Mouse (Mus musculus) limb, embryonic 10.5 days (tissue): ENCODE data around the gene Pigm. TPM values are rescaled to one million over a fixed set of nuclear protein-coding genes. Genes with fewer than 3 reads are reported as not detected.

Experiments used
- DNase-seq: peaks from one replicate; pipeline ENCODE4 v3.0.0-alpha.2; 2017; ENCODE audit warnings: low spot score
- H3K27ac ChIP-seq: fragments of 300-500 bp; sonication (generic); 2 replicates; pipeline ENCODE4 v1.5.1; 2016; ENCODE audit warnings: mild to moderate bottlenecking
- H3K27me3 ChIP-seq: fragments of 300-500 bp; sonication (generic); 2 replicates; pipeline ENCODE4 v1.6.1; 2016; ENCODE audit warnings: low read depth, mild to moderate bottlenecking; ENCODE audit not compliant: poor library complexity, severe bottlenecking
- H3K36me3 ChIP-seq: fragments of 300-500 bp; sonication (generic); 2 replicates; pipeline ENCODE4 v1.6.1; 2016; ENCODE audit warnings: mild to moderate bottlenecking, moderate library complexity
- H3K4me1 ChIP-seq: fragments of 300-500 bp; sonication (generic); 2 replicates; pipeline ENCODE4 v1.6.1; 2016
- H3K4me3 ChIP-seq: fragments of 300-500 bp; sonication (generic); 2 replicates; pipeline ENCODE4 v1.5.1; 2016; ENCODE audit warnings: mild to moderate bottlenecking, moderate library complexity
- H3K9me3 ChIP-seq: fragments of 300-500 bp; sonication (generic); replicated peaks from 2 replicates; pipeline ENCODE4 v1.6.1; 2016; ENCODE audit warnings: mild to moderate bottlenecking
- WGBS: fragments of 180-500 bp; shearing (Covaris S2); methylation state at CpG from one replicate; pipeline ENCODE4 v1.1.7; 2016; 5-methylcytosine and 5-hydroxymethylcytosine counted together
- polyA plus RNA-seq: library from polyadenylated mRNA; unstranded; fragments of >200 nt; fragmentation: Nextera tagmentation; extraction: Ambion mirVana; gene quantifications from 2 replicates; pipeline ENCODE4 v1.2.1, GENCODE M21; 2016

The Pigm gene
- polyA plus RNA-seq, 1 experiment from 2014 or later: 10.5 TPM

DNA sequence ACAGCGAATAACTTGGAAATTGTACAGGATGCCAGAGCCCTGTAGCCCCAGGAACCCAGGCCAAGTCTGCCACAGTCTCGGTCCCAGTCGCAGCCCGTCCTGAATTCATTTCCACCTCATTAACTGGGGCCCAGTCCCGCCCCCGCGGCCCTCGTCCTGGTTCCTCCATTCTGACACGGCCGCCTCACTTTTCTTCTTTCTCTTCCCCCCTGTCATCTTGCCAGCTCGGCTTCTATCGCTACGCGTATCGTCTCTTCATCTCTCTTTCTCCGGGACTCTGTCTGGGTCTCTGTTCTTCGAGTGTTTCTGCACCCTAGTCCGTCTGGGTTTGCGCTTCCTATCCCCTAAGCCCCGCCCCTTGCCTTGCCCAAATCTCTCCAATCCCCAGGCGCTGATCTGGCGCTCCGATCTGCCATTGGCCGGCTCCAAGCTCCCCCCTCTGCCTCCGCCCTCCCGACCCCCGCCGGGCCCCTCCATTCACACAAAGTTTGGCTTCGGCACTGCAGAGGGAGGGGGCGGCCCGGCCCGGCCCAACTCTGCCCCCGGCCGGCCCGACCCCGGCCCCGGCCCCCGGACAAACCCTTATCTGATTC lies 35.5 kb upstream of the Pigm start, which contains the start of gene Kcnj10:
TSS of gene Kcnj10 (plus strand) at position 482 of the 593 bp plus-strand sequence.
- H3K27me3 ChIP-seq: peaks cover 71% of the 10 kb centered on the region
- no peak within 1 kb of the TSS for H3K27ac ChIP-seq
- no peaks in the 10 kb centered on the region for H3K36me3 ChIP-seq
- 1% methylated on average over 38 of the region's 38 CpGs for WGBS
- peak; percentile 79 for DNase-seq
- no peaks in the 10 kb centered on the region for H3K9me3 ChIP-seq
- H3K4me1 ChIP-seq: peaks cover 9% of the 10 kb centered on the region
- peak within 1 kb of the TSS; percentile 50 for H3K4me3 ChIP-seq

DNA sequence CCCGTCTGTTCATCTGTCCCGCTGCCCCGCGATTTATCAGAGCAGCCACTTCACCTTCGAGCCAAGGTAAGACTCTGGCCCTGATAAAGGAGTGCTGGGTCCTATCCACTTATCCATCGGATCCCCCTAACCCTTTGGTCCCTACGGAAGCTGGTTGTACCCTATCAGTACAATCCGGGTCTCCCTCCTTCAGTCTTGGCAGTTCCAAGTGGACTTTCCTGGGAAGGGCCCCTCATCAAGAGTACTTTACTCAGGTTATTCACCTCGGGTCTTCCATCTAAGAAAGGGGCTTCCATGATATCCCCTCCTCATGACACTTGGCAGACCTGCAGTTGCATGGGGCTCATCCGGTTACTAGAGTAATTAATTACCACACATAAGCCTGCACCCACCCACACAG lies 35.0 kb upstream of the Pigm start:
- H3K4me1 ChIP-seq: peaks cover 9% of the 10 kb centered on the region
- WGBS: 22% methylated on average over 10 of the region's 10 CpGs
- H3K27ac ChIP-seq: no peak overlapping the region
- H3K4me3 ChIP-seq: peak overlapping the region; percentile 50
- peaks cover 71% of the 10 kb centered on the region for H3K27me3 ChIP-seq
- no peaks in the 10 kb centered on the region for H3K36me3 ChIP-seq
- DNase-seq: no peak
- H3K9me3 ChIP-seq: no peaks in the 10 kb centered on the region

DNA sequence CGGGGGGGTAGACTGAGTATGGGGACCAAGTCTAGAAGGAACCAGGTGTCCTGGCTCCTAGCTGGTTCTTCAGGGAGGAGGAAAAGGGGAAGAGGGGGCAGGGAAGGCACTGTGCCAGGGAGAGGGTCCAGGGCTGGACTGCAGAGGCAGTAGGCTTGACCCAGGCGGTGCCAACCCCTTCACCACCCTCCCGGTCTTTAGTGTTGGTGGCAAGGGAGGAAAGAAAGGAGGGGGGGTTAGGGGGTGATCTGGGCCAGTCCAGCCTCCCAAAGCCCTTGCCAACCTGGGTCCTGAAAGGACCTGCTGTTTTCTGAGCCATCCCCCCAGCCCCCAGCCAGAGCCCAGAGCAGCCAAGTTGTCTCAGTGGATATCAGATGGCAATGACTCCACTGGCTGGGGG lies 33.6 kb upstream of the Pigm start:
- no peaks in the 10 kb centered on the region for H3K9me3 ChIP-seq
- peaks cover 9% of the 10 kb centered on the region for H3K4me1 ChIP-seq
- no peak overlapping the region for H3K27ac ChIP-seq
- peaks cover 65% of the 10 kb centered on the region for H3K27me3 ChIP-seq
- no peak for DNase-seq
- no peaks in the 10 kb centered on the region for H3K36me3 ChIP-seq
- no peak overlapping the region for H3K4me3 ChIP-seq
- WGBS: 90% methylated on average over 3 of the region's 3 CpGs

DNA sequence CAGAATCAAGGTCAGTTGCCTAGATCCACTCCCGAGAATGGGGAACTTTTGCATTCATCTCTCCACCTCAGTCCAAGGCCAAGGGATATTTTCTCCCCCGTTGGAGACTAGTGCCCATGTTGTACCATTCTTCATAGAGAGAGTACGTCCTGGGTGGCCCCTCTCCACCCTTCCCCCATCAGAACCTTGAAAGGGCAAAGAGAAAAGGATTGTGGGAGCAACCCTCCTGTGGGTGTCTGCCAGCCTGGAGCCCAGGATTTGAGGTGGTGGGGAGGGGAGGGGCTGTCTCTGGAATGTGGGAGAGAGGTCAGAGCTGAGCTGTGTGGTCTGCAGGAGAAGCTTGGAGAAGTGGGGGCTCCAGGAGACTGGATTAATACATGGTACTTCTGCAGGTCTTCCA lies 32.4 kb upstream of the Pigm start:
- peaks cover 9% of the 10 kb centered on the region for H3K4me1 ChIP-seq
- H3K27me3 ChIP-seq: peaks cover 56% of the 10 kb centered on the region
- H3K4me3 ChIP-seq: no peak overlapping the region
- H3K9me3 ChIP-seq: no peaks in the 10 kb centered on the region
- 64% methylated on average over 3 of the region's 3 CpGs for WGBS
- H3K36me3 ChIP-seq: no peaks in the 10 kb centered on the region
- no peak for DNase-seq
- H3K27ac ChIP-seq: no peak overlapping the region

DNA sequence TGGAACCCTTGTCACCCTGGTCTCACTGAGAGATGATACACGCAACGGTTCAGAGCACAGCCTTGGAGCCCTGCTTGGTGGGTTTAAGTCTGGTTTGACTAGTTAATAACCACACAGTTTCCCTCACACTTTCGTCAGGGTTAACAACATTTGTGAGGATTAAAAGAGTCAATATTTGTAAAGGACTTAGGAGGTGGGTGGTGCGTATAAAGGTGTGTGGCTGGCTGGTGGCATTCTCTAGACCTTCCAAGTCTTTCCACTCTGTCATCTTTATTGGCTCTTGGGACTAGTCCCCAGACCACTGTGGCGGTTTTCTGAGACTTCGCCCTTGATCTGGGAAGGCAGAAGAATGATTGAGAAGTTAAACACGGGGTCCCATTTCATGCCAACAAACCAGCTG lies 31.5 kb upstream of the Pigm start:
- no peak overlapping the region for H3K4me3 ChIP-seq
- H3K4me1 ChIP-seq: peaks cover 13% of the 10 kb centered on the region
- no peak overlapping the region for H3K27ac ChIP-seq
- 86% methylated on average over 7 of the region's 7 CpGs for WGBS
- peaks cover 56% of the 10 kb centered on the region for H3K27me3 ChIP-seq
- H3K36me3 ChIP-seq: no peaks in the 10 kb centered on the region
- no peak for DNase-seq
- H3K9me3 ChIP-seq: no peaks in the 10 kb centered on the region

DNA sequence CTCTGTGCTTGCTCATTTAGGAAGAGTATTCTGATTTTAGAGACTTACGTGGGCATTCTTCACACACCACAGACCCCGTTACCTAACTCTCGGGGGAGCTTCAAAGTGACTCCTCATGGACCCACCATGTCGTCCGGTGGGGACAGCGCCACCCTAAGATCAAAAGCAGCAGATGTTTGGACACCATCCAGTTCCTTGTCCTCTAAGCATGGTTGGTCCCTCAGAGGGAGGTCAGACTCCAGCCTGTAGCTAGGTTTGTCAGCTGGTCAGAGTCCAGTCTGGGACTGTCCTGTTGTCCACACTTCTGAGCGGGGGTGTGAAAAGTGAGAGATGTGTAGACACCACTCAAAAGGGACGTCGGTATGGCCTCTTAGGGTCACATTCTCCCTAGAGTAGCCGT lies 29.6 kb upstream of the Pigm start:
- 85% methylated on average over 10 of the region's 10 CpGs for WGBS
- Histone ChIP-seq H3K4me1 (peaks cover 14% of the 10 kb centered on the region), H3K27me3 (peaks cover 56% of the 10 kb centered on the region), H3K27ac (no peak overlapping the region), H3K9me3 (no peaks in the 10 kb centered on the region), H3K4me3 (no peak overlapping the region), H3K36me3 (no peaks in the 10 kb centered on the region)
- DNase-seq: no peak

DNA sequence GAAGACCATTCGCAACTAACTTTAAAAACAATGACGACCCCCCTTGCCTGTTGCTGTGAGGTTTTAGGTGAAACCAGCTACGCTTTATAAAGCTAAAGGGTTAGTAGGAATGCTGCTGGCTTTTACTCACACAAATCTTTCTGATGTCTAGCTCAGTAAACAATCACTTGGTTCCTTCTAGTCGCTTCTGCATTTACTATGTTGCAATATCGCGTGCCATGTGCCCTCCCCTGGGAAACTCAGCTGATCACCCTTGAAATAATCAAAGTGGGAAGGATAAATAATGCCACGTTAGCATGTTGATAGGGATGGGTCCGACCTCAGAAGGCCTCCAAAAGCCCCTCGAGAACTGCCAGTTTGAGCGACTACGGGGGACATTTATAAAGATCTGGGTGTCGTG lies 29.0 kb upstream of the Pigm start:
- Histone ChIP-seq H3K4me1 (peaks cover 14% of the 10 kb centered on the region), H3K9me3 (no peaks in the 10 kb centered on the region), H3K27me3 (peaks cover 54% of the 10 kb centered on the region), H3K27ac (no peak overlapping the region), H3K4me3 (no peak overlapping the region), H3K36me3 (no peaks in the 10 kb centered on the region)
- 92% methylated on average over 12 of the region's 12 CpGs for WGBS
- no peak for DNase-seq

DNA sequence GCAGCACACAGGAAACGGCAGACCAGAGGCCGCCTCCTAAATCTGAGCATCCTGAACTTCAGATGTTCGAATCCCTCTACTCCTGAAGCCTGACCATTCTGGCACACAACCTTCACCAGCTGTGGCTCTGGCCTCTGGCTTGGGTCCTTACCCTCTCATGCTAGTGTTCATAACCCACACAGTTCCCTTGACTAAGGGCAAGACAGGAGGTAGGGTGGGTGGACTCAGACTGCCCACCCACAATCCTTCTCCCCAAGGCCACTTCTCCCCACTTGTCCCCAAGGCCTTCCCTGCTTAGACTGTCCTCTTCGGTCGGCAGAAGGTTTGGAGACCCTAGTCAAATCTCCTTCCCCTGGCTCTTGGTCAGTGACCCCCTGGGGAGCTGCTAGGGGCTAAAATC lies 26.8 kb upstream of the Pigm start:
- Histone ChIP-seq H3K27me3 (peaks cover 49% of the 10 kb centered on the region), H3K27ac (peak overlapping the region; percentile 67; the same call in 1 of the 2 replicates), H3K9me3 (no peaks in the 10 kb centered on the region), H3K4me1 (peaks cover 14% of the 10 kb centered on the region), H3K36me3 (no peaks in the 10 kb centered on the region), H3K4me3 (no peak overlapping the region)
- no peak for DNase-seq
- 59% methylated on average over 5 of the region's 5 CpGs for WGBS

DNA sequence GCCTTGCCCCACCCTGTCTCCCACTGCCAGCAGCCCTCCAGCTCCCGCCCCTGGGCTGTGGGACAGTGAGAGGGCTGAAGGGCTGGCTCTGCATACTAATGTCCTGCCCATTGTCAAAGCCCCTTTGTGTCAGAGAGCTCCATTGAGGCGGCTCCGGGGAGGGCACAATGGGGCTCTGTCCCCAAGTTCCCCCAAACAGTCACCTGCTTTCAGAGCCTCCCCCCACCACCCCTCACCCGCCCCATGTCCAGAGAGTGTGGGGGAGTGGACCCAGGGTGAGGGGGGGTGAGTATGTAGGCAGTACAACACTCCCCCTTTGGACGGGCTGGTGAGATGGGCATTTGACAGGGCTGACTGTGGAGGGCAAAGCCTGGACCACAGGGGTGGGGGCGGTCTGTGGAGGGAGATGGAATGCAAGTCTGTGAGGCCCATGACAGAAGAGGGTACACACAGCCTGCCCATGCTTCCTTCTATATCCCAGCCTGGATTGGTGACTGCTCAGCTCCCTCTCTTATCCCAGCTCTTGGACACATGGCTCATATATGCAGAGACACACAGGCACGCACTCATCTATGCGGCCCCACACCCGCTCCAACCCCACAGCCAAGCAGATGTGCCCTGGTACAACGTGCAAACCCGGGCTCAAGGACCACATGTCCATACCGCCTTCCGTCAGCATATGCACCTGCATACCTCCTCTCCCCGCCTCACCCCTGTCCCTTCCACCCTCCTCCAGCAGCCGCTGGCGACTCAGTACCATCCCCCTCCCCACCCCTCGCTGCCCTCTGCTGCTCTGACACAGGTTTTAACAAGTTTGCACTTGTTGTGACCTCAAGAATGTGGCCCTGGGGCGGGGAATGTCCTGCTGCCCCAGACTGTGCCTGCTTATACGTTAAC lies 26.2 kb upstream of the Pigm start:
- Histone ChIP-seq H3K4me1 (peaks cover 14% of the 10 kb centered on the region), H3K9me3 (no peaks in the 10 kb centered on the region), H3K36me3 (no peaks in the 10 kb centered on the region), H3K27ac (peak overlapping the region; percentile 67; the same call in 1 of the 2 replicates), H3K4me3 (no peak overlapping the region), H3K27me3 (peaks cover 55% of the 10 kb centered on the region)
- 19% methylated on average over 19 of the region's 19 CpGs for WGBS
- DNase-seq: peak; percentile 65

DNA sequence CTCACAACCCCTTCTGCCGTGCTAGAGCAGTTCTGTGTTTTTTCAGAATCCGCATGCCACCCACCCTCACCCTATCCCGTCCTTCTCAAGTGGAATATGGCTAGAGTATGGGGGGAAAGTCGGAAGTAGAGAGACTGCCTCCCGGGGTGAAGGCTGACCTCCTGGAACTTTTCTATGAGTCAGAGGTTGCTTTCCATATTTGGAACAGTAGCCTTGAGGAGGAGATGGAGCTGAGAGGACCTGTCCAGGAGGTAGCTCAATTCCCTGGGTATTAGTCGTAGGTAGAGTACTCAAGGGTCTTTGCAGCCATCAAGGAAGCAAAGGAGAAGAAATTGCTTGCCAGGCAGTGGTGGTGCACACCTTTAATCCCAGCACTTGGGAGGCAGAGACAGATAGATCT lies 24.3 kb upstream of the Pigm start:
- Histone ChIP-seq H3K4me3 (no peak overlapping the region), H3K9me3 (no peaks in the 10 kb centered on the region), H3K4me1 (peaks cover 16% of the 10 kb centered on the region), H3K27me3 (peaks cover 61% of the 10 kb centered on the region), H3K27ac (no peak overlapping the region), H3K36me3 (no peaks in the 10 kb centered on the region)
- no peak for DNase-seq
- 85% methylated on average over 6 of the region's 6 CpGs for WGBS

DNA sequence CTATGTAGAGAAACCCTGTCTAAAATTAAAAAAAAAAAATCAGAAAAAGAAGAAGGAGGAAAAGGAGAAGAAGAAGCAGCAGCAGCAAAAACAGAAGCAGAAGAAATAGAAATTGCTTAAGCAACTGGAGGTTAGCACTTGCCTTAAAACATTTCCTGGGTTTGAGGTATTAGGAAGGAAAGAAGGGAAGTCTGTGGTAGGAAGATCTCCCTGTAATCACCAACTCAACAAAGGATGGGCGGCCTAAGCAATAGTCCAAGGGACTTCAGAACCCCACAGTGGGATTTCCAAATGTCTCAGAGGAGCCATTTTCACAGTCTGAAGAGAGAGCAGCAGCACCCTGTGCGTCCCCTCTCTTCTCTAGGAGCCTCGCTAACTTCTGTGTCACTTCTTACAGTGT lies 23.9 kb upstream of the Pigm start:
- Histone ChIP-seq H3K9me3 (no peaks in the 10 kb centered on the region), H3K4me3 (no peak overlapping the region), H3K4me1 (peaks cover 16% of the 10 kb centered on the region), H3K27ac (no peak overlapping the region), H3K36me3 (no peaks in the 10 kb centered on the region), H3K27me3 (peaks cover 64% of the 10 kb centered on the region)
- DNase-seq: no peak
- 87% methylated on average over 3 of the region's 3 CpGs for WGBS

DNA sequence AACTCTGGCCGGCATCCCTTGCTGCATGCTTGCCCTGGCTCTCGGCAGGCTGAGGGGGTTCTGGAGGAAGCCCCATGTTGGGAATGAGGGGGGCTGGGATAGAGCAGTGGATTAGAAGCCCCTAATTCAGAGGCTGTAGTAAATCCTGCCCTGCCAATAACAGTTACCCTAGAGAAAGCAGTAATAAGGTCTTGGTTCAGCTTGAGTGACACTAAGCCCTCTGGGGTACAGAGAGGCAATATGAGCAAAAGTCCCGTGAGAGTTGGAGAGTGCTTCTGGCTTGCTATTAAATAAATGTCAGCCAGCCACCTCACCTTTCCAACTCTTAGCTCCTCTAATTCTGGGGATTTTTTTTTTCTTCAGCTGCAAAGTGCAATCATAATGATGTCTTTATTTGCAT lies 21.0 kb upstream of the Pigm start:
- H3K27ac ChIP-seq: no peak overlapping the region
- DNase-seq: no peak
- peaks cover 47% of the 10 kb centered on the region for H3K27me3 ChIP-seq
- 64% methylated on average over 3 of the region's 3 CpGs for WGBS
- H3K9me3 ChIP-seq: no peaks in the 10 kb centered on the region
- no peak overlapping the region for H3K4me3 ChIP-seq
- H3K4me1 ChIP-seq: peaks cover 7% of the 10 kb centered on the region
- no peaks in the 10 kb centered on the region for H3K36me3 ChIP-seq

DNA sequence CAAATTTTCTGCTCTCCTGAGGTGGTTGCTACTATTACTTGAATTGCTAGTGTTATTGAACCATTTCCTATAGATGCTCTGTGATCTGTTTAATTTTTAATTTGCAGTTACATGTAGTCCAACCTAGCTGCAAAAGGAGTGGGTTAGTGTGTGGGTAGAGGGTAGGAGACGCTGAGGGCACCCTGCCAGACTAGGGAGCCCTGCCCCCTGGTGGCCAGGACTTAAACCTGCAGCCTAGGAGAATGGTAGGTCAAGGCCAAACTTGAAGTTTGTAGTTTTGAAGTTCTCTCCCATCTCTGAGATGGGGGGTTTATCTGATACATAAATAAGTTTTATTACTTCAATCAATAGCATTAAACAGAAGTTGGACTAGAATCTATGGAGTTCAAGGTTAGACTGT lies 18.8 kb upstream of the Pigm start:
- Histone ChIP-seq H3K4me3 (no peak overlapping the region), H3K9me3 (no peaks in the 10 kb centered on the region), H3K27ac (no peak overlapping the region), H3K27me3 (peaks cover 27% of the 10 kb centered on the region; the same call in 1 of the 2 replicates), H3K36me3 (no peaks in the 10 kb centered on the region), H3K4me1 (peaks cover 2% of the 10 kb centered on the region; the same call in 1 of the 2 replicates)
- 5% methylated on average over 1 of the region's 1 CpGs for WGBS
- peak; percentile 59 for DNase-seq
